Mouse (Mus musculus) B cell, adult 2 months (primary cell): ENCODE results near the gene Cplane1.

Experiments used
- DNase-seq, 2 experiments: peaks; one replicate each; pipeline ENCODE4 v3.0.0; 2022

The Cplane1 gene

DNA sequence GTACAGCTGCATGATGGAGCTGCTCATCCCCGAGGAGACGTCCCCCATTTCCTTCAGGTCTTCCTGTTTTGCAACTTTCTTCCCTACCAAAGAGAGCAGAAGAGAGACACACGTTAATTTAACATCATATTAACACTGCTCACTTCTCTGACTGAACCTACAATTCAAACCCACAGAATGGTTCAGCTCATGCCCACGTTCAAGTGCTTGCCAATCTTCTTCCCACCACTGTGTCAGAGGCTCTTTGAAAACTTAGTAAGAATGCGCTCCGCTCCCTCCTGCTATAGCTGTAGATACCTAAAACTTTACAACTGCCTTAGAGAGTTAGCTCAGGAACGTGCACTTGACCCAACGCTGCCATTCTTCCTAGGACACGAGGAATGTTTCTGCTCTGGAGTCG is 134.0 kb downstream of the Cplane1 start:
- no peak for DNase-seq

DNA sequence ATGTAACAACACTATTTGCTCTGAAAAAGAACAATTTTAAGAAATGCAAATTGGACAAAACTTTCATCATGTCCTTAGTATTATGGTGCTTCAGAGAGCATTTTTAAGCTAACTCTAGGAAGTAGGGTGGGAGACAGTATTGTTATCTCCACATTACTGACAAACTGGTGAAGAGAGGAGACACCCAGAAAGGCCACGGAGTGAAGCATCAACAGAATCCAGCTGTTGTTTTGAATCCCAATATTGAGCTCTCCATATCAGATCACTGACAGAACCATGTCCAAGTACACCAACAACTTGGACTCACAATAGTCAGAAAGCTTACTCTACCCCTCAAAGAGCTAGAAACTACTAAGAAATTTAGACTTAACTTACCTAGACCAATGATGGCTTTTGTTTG is 136.6 kb downstream of the Cplane1 start:
- DNase-seq, result no peak

GRCm38 (mm10) chr15:8317381-8317780 is 148.5 kb downstream of the Cplane1 start:
- DNase-seq, result no peak

DNA sequence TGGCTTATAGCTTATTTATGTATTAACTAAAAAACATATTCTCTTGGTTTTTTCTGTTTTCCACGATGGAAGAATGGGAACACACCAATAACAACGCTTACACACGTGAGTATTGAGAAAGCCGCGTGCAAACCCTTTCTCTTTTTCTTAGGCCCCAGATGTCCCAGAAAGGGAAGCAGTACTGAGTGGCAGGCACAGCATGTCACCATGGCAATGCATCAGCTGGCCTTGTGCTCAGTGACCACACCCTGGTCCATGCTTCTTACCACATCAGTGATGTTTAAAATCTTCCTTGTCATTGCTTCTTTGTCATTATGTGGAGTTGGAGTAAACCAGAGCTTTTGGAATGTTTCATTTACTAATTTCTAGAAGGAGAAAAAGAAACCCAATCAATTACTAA is 150.3 kb downstream of the Cplane1 start:
- no peak for DNase-seq
